Mouse (Mus musculus) cerebellum, adult (tissue): Measurements from ENCODE around the gene Nsd1.
A peak's percentile ranks its signal among the peaks of the same experiment; 100 is the strongest.

ENCODE experiments used
- ATAC-seq: cut with Nextera tagmentation; 2 replicates; pipeline ENCODE4 v1.9.2; 2017; ENCODE audit warnings: mild to moderate bottlenecking, moderate library complexity, mixed read lengths; ENCODE audit not compliant: insufficient number of reproducible peaks, low FRiP score, low TSS enrichment

Gene Nsd1

GRCm38 (mm10) chr13:55327169-55327568 lies 117.6 kb downstream of the Nsd1 start:
- no peak for ATAC-seq

GRCm38 (mm10) chr13:55327633-55328032 lies 118.1 kb downstream of the Nsd1 start:
- ATAC-seq, result peak; percentile 32

- ATAC-seq, result no peak
Measured at GRCm38 (mm10) chr13:55328171-55328570, 118.6 kb downstream of the Nsd1 start.

GRCm38 (mm10) chr13:55328641-55329040 lies 119.1 kb downstream of the Nsd1 start:
- no peak for ATAC-seq

GRCm38 (mm10) chr13:55329109-55329682 lies 119.6 kb downstream of the Nsd1 start:
- no peak for ATAC-seq

GRCm38 (mm10) chr13:55329683-55330566 lies 120.3 kb downstream of the Nsd1 start, which contains the start of gene Mxd3:
TSS of gene Mxd3 (minus strand) at chr13:55329823.
- peak; percentile 61 for ATAC-seq

- no peak for ATAC-seq
Measured at GRCm38 (mm10) chr13:55330567-55331400, 121.2 kb downstream of the Nsd1 start.

- no peak for ATAC-seq
Measured at GRCm38 (mm10) chr13:55332331-55332730, 122.7 kb downstream of the Nsd1 start.

GRCm38 (mm10) chr13:55335701-55336100 lies 126.1 kb downstream of the Nsd1 start:
- ATAC-seq, result no peak

GRCm38 (mm10) chr13:55337341-55337975 lies 127.9 kb downstream of the Nsd1 start:
- ATAC-seq, result no peak

- ATAC-seq, result no peak
Measured at GRCm38 (mm10) chr13:55338131-55339054, 128.8 kb downstream of the Nsd1 start.

GRCm38 (mm10) chr13:55339259-55339658 lies 129.7 kb downstream of the Nsd1 start:
- no peak for ATAC-seq

GRCm38 (mm10) chr13:55342469-55342868 lies 132.9 kb downstream of the Nsd1 start:
- no peak for ATAC-seq

- no peak for ATAC-seq
Measured at GRCm38 (mm10) chr13:55344286-55344685, 134.7 kb downstream of the Nsd1 start.

- ATAC-seq, result no peak
Measured at GRCm38 (mm10) chr13:55346745-55347144, 137.2 kb downstream of the Nsd1 start.

GRCm38 (mm10) chr13:55361145-55361544 lies 151.6 kb downstream of the Nsd1 start:
- ATAC-seq, result no peak

- ATAC-seq, result peak; percentile 36
Measured at GRCm38 (mm10) chr13:55361974-55362452, 152.4 kb downstream of the Nsd1 start.

GRCm38 (mm10) chr13:55362453-55363060 lies 153.0 kb downstream of the Nsd1 start, which contains the start of gene Lman2:
TSS of gene Lman2 (minus strand) at chr13:55362783.
- peak; percentile 99 for ATAC-seq
